34 mouse cellular contexts compared by ENCODE assay signal in the genomic region with DNA sequence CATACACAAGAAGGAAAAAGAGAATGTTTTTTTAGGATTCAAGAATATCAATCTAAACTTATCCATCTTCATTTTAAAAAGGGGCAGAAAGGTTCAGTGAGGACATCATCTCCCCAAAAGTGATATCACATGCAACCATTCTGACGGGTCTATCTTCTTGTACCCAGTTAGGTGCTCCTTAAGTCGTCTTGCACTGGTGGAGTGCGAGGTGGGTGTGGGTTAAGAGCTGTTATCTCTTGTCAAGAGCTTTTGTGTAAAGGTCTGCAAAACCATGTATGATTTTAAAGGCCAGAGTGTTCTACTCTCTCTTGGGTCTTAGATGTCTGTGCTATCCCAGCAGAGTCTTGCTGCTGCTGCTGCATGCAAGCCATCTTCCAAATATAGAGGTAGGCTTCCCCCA. TPM values are rescaled to one million over a fixed set of nuclear protein-coding genes. Genes with fewer than 3 reads are reported as not detected.
DNase-seq lines count a peak whose midpoint lies in the region; ATAC-seq and TF ChIP-seq lines count a peak whose summit lies in the region.
"Had no signal": no experiment of that assay in that cellular context is flagged by ENCODE, and none has a peak within 500 bp of the region (broad histone marks: within the 10 kb centered on the region; RNA-seq: fewer than 3 reads in every experiment).

No protein-coding gene starts in this region.

- peak; percentile 35 for DNase-seq in midbrain, embryonic 11.5 days (ENCODE audit: low spot score, missing footprints)
- DNase-seq in liver, embryonic 13.5 days, result no peak
- DNase-seq in gastrocnemius, postnatal 36 days, result no peak
- DNase-seq in left cerebral cortex, adult 2 months (ENCODE audit: extremely low spot score in 1 of 2, low spot score in 2 of 2), result no peak
- DNase-seq: adrenal gland, adult 2 months; adrenal gland, postnatal 14 days; cerebellum, adult 11 months; cerebellum, adult 2 months; cerebellum, postnatal 10 days; cerebellum, postnatal 36 days; embryo, embryonic 11 days; gastrocnemius, postnatal 10 days; heart, adult 11 months had no signal

- TF ChIP-seq CTCF in left cerebral cortex, adult 2 months (IDR thresholded peaks at IDR 0.05), result no peak

- intact Hi-C loops in gastrocnemius, postnatal 36 days (cut with DNase I), result no loop called here
- intact Hi-C loops in left cerebral cortex, adult 2 months (cut with DNase I), result no loop called here

- H3K4me3 ChIP-seq in midbrain, embryonic 11.5 days (ENCODE audit: low read depth, low read length), result no peak overlapping the region
- no peak overlapping the region for H3K4me3 ChIP-seq in midbrain, embryonic 15.5 days
- H3K4me3 ChIP-seq in liver, embryonic 13.5 days (replicated peaks), result no peak overlapping the region
- H3K4me3 ChIP-seq in left cerebral cortex, adult 2 months, result no peak overlapping the region
- H3K4me3 ChIP-seq: embryonic facial prominence, embryonic 10.5 days; embryonic facial prominence, embryonic 13.5 days; erythroblast, embryonic 14.5 days; forebrain, embryonic 12.5 days; forebrain, embryonic 15.5 days; hindbrain, embryonic 12.5 days; hindbrain, embryonic 15.5 days had no signal

- H3K9ac ChIP-seq in midbrain, embryonic 11.5 days (ENCODE audit: low read length), result no peak overlapping the region
- no peak overlapping the region for H3K9ac ChIP-seq in midbrain, embryonic 15.5 days
- no peak overlapping the region for H3K9ac ChIP-seq in liver, embryonic 13.5 days
- H3K9ac ChIP-seq: embryonic facial prominence, embryonic 13.5 days; forebrain, embryonic 12.5 days; forebrain, embryonic 15.5 days; hindbrain, embryonic 12.5 days; hindbrain, embryonic 15.5 days had no signal

- H3K4me2 ChIP-seq in midbrain, embryonic 11.5 days, result no peak overlapping the region
- no peak overlapping the region for H3K4me2 ChIP-seq in midbrain, embryonic 15.5 days
- H3K4me2 ChIP-seq in liver, embryonic 13.5 days, result peak overlapping the region; percentile 9; the same call in 1 of the 2 replicates
- H3K4me2 ChIP-seq: embryonic facial prominence, embryonic 13.5 days; forebrain, embryonic 12.5 days; forebrain, embryonic 15.5 days; heart, embryonic 11.5 days; hindbrain, embryonic 12.5 days; hindbrain, embryonic 15.5 days had no signal

- no peak for ATAC-seq in midbrain, embryonic 11.5 days (ENCODE audit: low FRiP score)
- no peak for ATAC-seq in midbrain, embryonic 15.5 days (replicated peaks)
- peak; percentile 54 for ATAC-seq in liver, embryonic 13.5 days (ENCODE audit: low read depth)
- ATAC-seq in megakaryocyte progenitor cell, adult 5-6 weeks (replicated peaks; ENCODE audit: poor library complexity), result peak; percentile 41
- ATAC-seq: CD4-positive, CD25-positive, alpha-beta regulatory T cell, adult 4 months; forebrain, embryonic 15.5 days had no signal

- H3K27me3 ChIP-seq in midbrain, embryonic 11.5 days (ENCODE audit: control insufficient read depth, insufficient read depth, low read length), result no peaks in the 10 kb centered on the region
- no peaks in the 10 kb centered on the region for H3K27me3 ChIP-seq in midbrain, embryonic 15.5 days (replicated peaks)
- no peaks in the 10 kb centered on the region for H3K27me3 ChIP-seq in liver, embryonic 13.5 days
- H3K27me3 ChIP-seq: embryonic facial prominence, embryonic 13.5 days; forebrain, embryonic 12.5 days; forebrain, embryonic 15.5 days; hindbrain, embryonic 12.5 days; hindbrain, embryonic 15.5 days had no signal

- no peaks in the 10 kb centered on the region for H3K36me3 ChIP-seq in midbrain, embryonic 11.5 days (ENCODE audit: control insufficient read depth, insufficient read depth, low read length)
- H3K36me3 ChIP-seq in midbrain, embryonic 15.5 days (replicated peaks), result no peaks in the 10 kb centered on the region
- H3K36me3 ChIP-seq in liver, embryonic 13.5 days, result peaks cover 17% of the 10 kb centered on the region
- H3K36me3 ChIP-seq: embryonic facial prominence, embryonic 10.5 days; embryonic facial prominence, embryonic 13.5 days; forebrain, embryonic 12.5 days; forebrain, embryonic 15.5 days; hindbrain, embryonic 12.5 days; hindbrain, embryonic 15.5 days had no signal

- 80% methylated on average over 3 of the region's 3 CpGs for WGBS in midbrain, embryonic 11.5 days
- WGBS in midbrain, embryonic 15.5 days, result 89% methylated on average over 3 of the region's 3 CpGs
- 16% methylated on average over 3 of the region's 3 CpGs for WGBS in liver, embryonic 13.5 days (ENCODE audit: insufficient replicate concordance)

- H3K9me3 ChIP-seq in midbrain, embryonic 11.5 days (ENCODE audit: control insufficient read depth, low read length), result no peaks in the 10 kb centered on the region
- no peaks in the 10 kb centered on the region for H3K9me3 ChIP-seq in midbrain, embryonic 15.5 days
- no peaks in the 10 kb centered on the region for H3K9me3 ChIP-seq in liver, embryonic 13.5 days (replicated peaks)
- H3K9me3 ChIP-seq: embryonic facial prominence, embryonic 10.5 days; embryonic facial prominence, embryonic 13.5 days; forebrain, embryonic 12.5 days; forebrain, embryonic 15.5 days; hindbrain, embryonic 12.5 days; hindbrain, embryonic 15.5 days had no signal

- no peaks in the 10 kb centered on the region for H3K4me1 ChIP-seq in midbrain, embryonic 11.5 days (ENCODE audit: control insufficient read depth, insufficient read depth, low read length)
- H3K4me1 ChIP-seq in midbrain, embryonic 15.5 days, result no peaks in the 10 kb centered on the region
- H3K4me1 ChIP-seq in liver, embryonic 13.5 days (replicated peaks), result peaks cover 61% of the 10 kb centered on the region
- H3K4me1 ChIP-seq: embryonic facial prominence, embryonic 13.5 days; forebrain, embryonic 12.5 days; forebrain, embryonic 15.5 days; hindbrain, embryonic 12.5 days; hindbrain, embryonic 15.5 days had no signal

- no peak overlapping the region for H3K27ac ChIP-seq in midbrain, embryonic 11.5 days (ENCODE audit: low read depth, low read length)
- no peak overlapping the region for H3K27ac ChIP-seq in midbrain, embryonic 15.5 days
- H3K27ac ChIP-seq in liver, embryonic 13.5 days, result peak overlapping the region; percentile 98; the same call in 1 of the 2 replicates
- H3K27ac ChIP-seq in left cerebral cortex, adult 2 months, result no peak overlapping the region
- H3K27ac ChIP-seq: embryonic facial prominence, embryonic 10.5 days; embryonic facial prominence, embryonic 13.5 days; forebrain, embryonic 12.5 days; forebrain, embryonic 15.5 days; hindbrain, embryonic 12.5 days; hindbrain, embryonic 15.5 days had no signal

RNA-seq across cellular contexts. Expression of a gene that starts 15.0 kb away (rescaled TPM):
- polyA plus RNA-seq in midbrain, embryonic 11.5 days (2014; fragmentation: Nextera tagmentation; extraction: Ambion mirVana), result 0.29 and 0.37 TPM in 2 replicates
- 0.26 and 0.56 TPM in 2 replicates for polyA plus RNA-seq in midbrain, embryonic 15.5 days (2015; fragmentation: Nextera tagmentation; extraction: Ambion mirVana)
- polyA plus RNA-seq in liver, embryonic 13.5 days (2015; fragmentation: Nextera tagmentation; extraction: Ambion mirVana), result 6.2 and 8.3 TPM in 2 replicates
- total RNA-seq in megakaryocyte progenitor cell, adult 5-6 weeks (2015), result 0.10 TPM in 1 of 2 replicates, not detected in the other
- 0.10 TPM in 1 of 2 replicates, not detected in the other for total RNA-seq in megakaryocyte progenitor cell, adult 5-6 weeks (2017)
- total RNA-seq in gastrocnemius, postnatal 36 days (2021), result under 1 TPM; 0.15 to 0.30 TPM
- 1 to 10 TPM; 1.3 to 1.7 TPM for total RNA-seq in left cerebral cortex, adult 2 months (2021)

RNA-seq across cellular contexts. Expression of a gene that starts 17.8 kb away (rescaled TPM):
- 6.3 and 9.5 TPM in 2 replicates for polyA plus RNA-seq in midbrain, embryonic 11.5 days (2014; fragmentation: Nextera tagmentation; extraction: Ambion mirVana)
- 22.2 and 25.5 TPM in 2 replicates for polyA plus RNA-seq in midbrain, embryonic 15.5 days (2015; fragmentation: Nextera tagmentation; extraction: Ambion mirVana)
- 4.5 and 5.4 TPM in 2 replicates for polyA plus RNA-seq in liver, embryonic 13.5 days (2015; fragmentation: Nextera tagmentation; extraction: Ambion mirVana)
- 2.9 and 6.9 TPM in 2 replicates for total RNA-seq in megakaryocyte progenitor cell, adult 5-6 weeks (2015)
- 15.7 and 17.1 TPM in 2 replicates for total RNA-seq in megakaryocyte progenitor cell, adult 5-6 weeks (2017)
- 10 to 100 TPM in 1 of 2 experiments, 1 to 10 TPM in 1; 9.6 to 12.8 TPM for total RNA-seq in gastrocnemius, postnatal 36 days (2021)
- 10 to 100 TPM; 43.3 to 45.7 TPM for total RNA-seq in left cerebral cortex, adult 2 months (2021)

RNA-seq across cellular contexts. Expression of a gene that starts 29.7 kb away (rescaled TPM):
- 11.7 and 13.6 TPM in 2 replicates for polyA plus RNA-seq in midbrain, embryonic 11.5 days (2014; fragmentation: Nextera tagmentation; extraction: Ambion mirVana)
- 17.6 TPM in 2 replicates for polyA plus RNA-seq in midbrain, embryonic 15.5 days (2015; fragmentation: Nextera tagmentation; extraction: Ambion mirVana)
- 40.8 and 47.6 TPM in 2 replicates for polyA plus RNA-seq in liver, embryonic 13.5 days (2015; fragmentation: Nextera tagmentation; extraction: Ambion mirVana)
- total RNA-seq in megakaryocyte progenitor cell, adult 5-6 weeks (2015), result 8.9 and 9.7 TPM in 2 replicates
- 6.4 and 6.5 TPM in 2 replicates for total RNA-seq in megakaryocyte progenitor cell, adult 5-6 weeks (2017)
- 1 to 10 TPM; 3.0 to 3.9 TPM for total RNA-seq in gastrocnemius, postnatal 36 days (2021)
- 10 to 100 TPM; 16.0 to 17.2 TPM for total RNA-seq in left cerebral cortex, adult 2 months (2021)

RNA-seq across cellular contexts. Expression of a gene that starts 31.2 kb away (rescaled TPM):
- polyA plus RNA-seq in midbrain, embryonic 11.5 days (2014; fragmentation: Nextera tagmentation; extraction: Ambion mirVana), result not detected in 2 replicates
- 0.14 TPM in 1 of 2 replicates, not detected in the other for polyA plus RNA-seq in midbrain, embryonic 15.5 days (2015; fragmentation: Nextera tagmentation; extraction: Ambion mirVana)
- not detected in 2 replicates for polyA plus RNA-seq in liver, embryonic 13.5 days (2015; fragmentation: Nextera tagmentation; extraction: Ambion mirVana)
- total RNA-seq in megakaryocyte progenitor cell, adult 5-6 weeks (2015), result not detected in 2 replicates
- not detected in 2 replicates for total RNA-seq in megakaryocyte progenitor cell, adult 5-6 weeks (2017)
- not detected for total RNA-seq in gastrocnemius, postnatal 36 days (2021)
- not detected for total RNA-seq in left cerebral cortex, adult 2 months (2021)
- total RNA-seq: adrenal gland, adult 2 months; adrenal gland, postnatal 14 days; gastrocnemius, adult 18-20 months; gastrocnemius, postnatal 10 days; gastrocnemius, postnatal 4 days; heart, adult 8-10 months; hematopoietic stem cell, adult 5-6 weeks; MEL had no signal
- polyA plus RNA-seq: adrenal gland, adult 2 months; C2C12; CD4-positive, CD25-positive, alpha-beta regulatory T cell, adult 4 months; cerebellum, adult 2 months; embryonic facial prominence, embryonic 10.5 days; embryonic facial prominence, embryonic 13.5 days; erythroblast, embryonic 14.5 days; forebrain, embryonic 12.5 days; forebrain, embryonic 15.5 days; heart, embryonic 11.5 days; heart, embryonic 14.5 days; heart, postnatal 0 days; hindbrain, embryonic 15.5 days had no signal

RNA-seq across cellular contexts. Expression of a gene that starts 53.9 kb away (rescaled TPM):
- not detected in 2 replicates for polyA plus RNA-seq in midbrain, embryonic 11.5 days (2014; fragmentation: Nextera tagmentation; extraction: Ambion mirVana)
- not detected in 2 replicates for polyA plus RNA-seq in midbrain, embryonic 15.5 days (2015; fragmentation: Nextera tagmentation; extraction: Ambion mirVana)
- polyA plus RNA-seq in liver, embryonic 13.5 days (2015; fragmentation: Nextera tagmentation; extraction: Ambion mirVana), result not detected in 2 replicates
- total RNA-seq in megakaryocyte progenitor cell, adult 5-6 weeks (2015), result not detected in 2 replicates
- total RNA-seq in megakaryocyte progenitor cell, adult 5-6 weeks (2017), result not detected in 2 replicates
- total RNA-seq in gastrocnemius, postnatal 36 days (2021), result under 1 TPM in 1 of 2 experiments, not detected in 1; 0.27 TPM
- not detected for total RNA-seq in left cerebral cortex, adult 2 months (2021)
- total RNA-seq: adrenal gland, postnatal 14 days; adrenal gland, postnatal 4 days; gastrocnemius, adult 18-20 months; gastrocnemius, postnatal 10 days; gastrocnemius, postnatal 4 days; hematopoietic stem cell, adult 5-6 weeks; MEL had no signal
- polyA plus RNA-seq: adrenal gland, adult 2 months; C2C12; cortical plate, adult 2 months; embryonic facial prominence, embryonic 10.5 days; embryonic facial prominence, embryonic 13.5 days; erythroblast, embryonic 14.5 days; forebrain, embryonic 12.5 days; forebrain, embryonic 15.5 days; hindbrain, embryonic 12.5 days; hindbrain, embryonic 15.5 days had no signal

Comparison
In these comparisons a context has a peak if more than half of its experiments do, and no peak if none do; other contexts are left out.
1. ATAC-seq: peak in liver, embryonic 13.5 days (single experiment) and megakaryocyte progenitor cell, adult 5-6 weeks (single experiment); none in midbrain, embryonic 11.5 days (single experiment) and midbrain, embryonic 15.5 days (single experiment).